Mouse (Mus musculus) urinary bladder, postnatal 10 days (tissue): ENCODE results near the gene Vmn2r13.
"Not testable (repeated sequence)": the region's sequence is repeated elsewhere in the genome, so short reads cannot be mapped to it uniquely, and the experiment has no call there.

Experiments used
- DNase-seq: peaks from one replicate; pipeline ENCODE4 v3.0.0; 2022; ENCODE audit warnings: low spot score

The Vmn2r13 gene

GRCm38 (mm10) chr5:109192099-109192498 lies at the start of gene Vmn2r13:
Vmn2r13 (minus strand) TSS chr5:109192199.
- not testable (repeated sequence) for DNase-seq

- DNase-seq, result no peak
These were observed 32.6 kb upstream of the Vmn2r13 start, which contains the start of gene Vmn2r14 for GRCm38 (mm10) chr5:109224608-109225007. Vmn2r14 (minus strand) TSS chr5:109224708.

DNA sequence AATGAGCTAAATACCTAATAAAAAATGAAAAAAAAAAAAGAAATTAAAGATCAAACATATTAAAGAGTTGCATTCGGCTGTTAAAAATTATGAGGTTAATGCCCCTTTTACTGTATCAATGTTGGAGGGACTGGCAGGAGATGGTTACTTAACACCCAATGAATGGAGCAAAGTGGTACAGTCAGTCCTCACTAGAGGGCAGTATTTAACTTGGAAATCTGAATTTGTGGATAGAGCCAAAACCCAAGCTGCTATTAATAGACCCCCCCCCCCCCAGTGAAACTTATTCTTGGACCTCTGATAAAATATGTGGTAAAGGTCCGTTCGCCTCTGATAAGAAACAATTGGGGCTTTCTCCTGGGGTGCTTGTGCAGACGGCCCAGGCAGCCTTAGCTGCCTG lies 25.1 kb downstream of the Vmn2r13 start:
- DNase-seq, result not testable (repeated sequence)

- DNase-seq, result no peak
These were observed 31.9 kb downstream of the Vmn2r13 start for GRCm38 (mm10) chr5:109160121-109160520.

- not testable (repeated sequence) for DNase-seq
These were observed 32.4 kb downstream of the Vmn2r13 start for GRCm38 (mm10) chr5:109159576-109159975.

GRCm38 (mm10) chr5:109158488-109159485 lies 33.2 kb downstream of the Vmn2r13 start:
- not testable (repeated sequence) for DNase-seq

DNA sequence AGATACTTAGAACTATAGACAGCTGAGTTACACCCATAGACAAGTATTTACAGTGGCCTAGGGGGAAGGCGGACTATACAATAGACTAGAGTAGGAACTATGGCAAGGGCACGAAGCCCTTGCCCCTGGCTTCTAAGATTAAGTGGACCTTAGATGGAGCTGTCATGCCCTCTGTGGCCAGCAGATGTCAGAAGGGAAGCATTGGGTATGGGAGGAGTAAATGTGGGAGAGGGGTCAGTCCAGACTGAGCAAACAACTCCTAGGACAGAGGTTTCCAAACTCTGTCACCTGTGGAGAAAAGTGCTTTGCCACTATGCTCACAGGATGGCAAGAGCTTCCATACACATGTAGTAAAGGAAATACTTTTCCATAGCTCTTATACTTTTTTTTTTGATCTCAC lies 52.5 kb downstream of the Vmn2r13 start:
- no peak for DNase-seq

GRCm38 (mm10) chr5:109136731-109137130 lies 55.3 kb downstream of the Vmn2r13 start:
- DNase-seq, result no peak
